Mouse (Mus musculus) megakaryocyte-erythroid progenitor cell, adult 5-6 weeks (primary cell): ENCODE data around the gene Calr3. TPM values are rescaled to one million over a fixed set of nuclear protein-coding genes. Genes with fewer than 3 reads are reported as not detected.
A peak's percentile ranks its signal among the peaks of the same experiment; 100 is the strongest.

Experiments
- ATAC-seq: replicated peaks from 2 replicates; pipeline ENCODE4 v1.8.0; 2016; ENCODE audit warnings: mild to moderate bottlenecking, inconsistent platforms; ENCODE audit not compliant: severe bottlenecking, poor library complexity, low FRiP score, low TSS enrichment
- total RNA-seq, 2 experiments: library from RNA; stranded (forward) in 1 of 2; stranded (reverse) in 1 of 2; fragments of 200-1000, 215-1000 nt in 1 of 2; fragments of >200 nt in 1 of 2; fragmentation: Nextera tagmentation in 1 of 2; gene quantifications; 2 replicates each; pipeline ENCODE4 v1.2.3; 2014 to 2017

The Calr3 gene
- total RNA-seq (2014; fragmentation: Nextera tagmentation) (0.47 and 0.79 TPM in 2 replicates), total RNA-seq (2017) (3.3 and 6.2 TPM in 2 replicates)

- ATAC-seq: peak; percentile 99
Measured at GRCm38 (mm10) chr8:72443338-72443993, at the start of gene Calr3, which contains the start of gene 1700030K09Rik. Calr3 (minus strand) TSS chr8:72443870. 1700030K09Rik (plus strand) TSS chr8:72443880.

GRCm38 (mm10) chr8:72493381-72493780, 49.7 kb upstream of the Calr3 start:
- ATAC-seq: 0 out of 2 replicates have a peak, but pooled peaks have one; percentile 11

GRCm38 (mm10) chr8:72492622-72493081, 49.0 kb upstream of the Calr3 start:
- ATAC-seq: peak; percentile 93

- 0 out of 2 replicates have a peak, but pooled peaks have one; percentile 3 for ATAC-seq
Measured at GRCm38 (mm10) chr8:72491680-72492621, 48.3 kb upstream of the Calr3 start, which contains the start of gene Slc35e1. Slc35e1 (minus strand) TSS chr8:72492614.

- ATAC-seq: no peak
Measured at GRCm38 (mm10) chr8:72491017-72491416, 47.3 kb upstream of the Calr3 start.

GRCm38 (mm10) chr8:72487014-72487413, 43.3 kb upstream of the Calr3 start:
- ATAC-seq: no peak

GRCm38 (mm10) chr8:72485456-72486199, 42.0 kb upstream of the Calr3 start:
- ATAC-seq: peak; percentile 83

GRCm38 (mm10) chr8:72474826-72475546, 31.3 kb upstream of the Calr3 start, which contains the start of gene Cherp:
Cherp (minus strand) TSS chr8:72475226.
- ATAC-seq: peak; percentile 94

GRCm38 (mm10) chr8:72470684-72471083, 27.0 kb upstream of the Calr3 start:
- ATAC-seq: no peak

- no peak for ATAC-seq
Measured at GRCm38 (mm10) chr8:72469984-72470383, 26.3 kb upstream of the Calr3 start.

- ATAC-seq: no peak
Measured at GRCm38 (mm10) chr8:72469243-72469642, 25.6 kb upstream of the Calr3 start.

GRCm38 (mm10) chr8:72464211-72464610, 20.5 kb upstream of the Calr3 start:
- ATAC-seq: no peak

GRCm38 (mm10) chr8:72459881-72460533, 16.3 kb upstream of the Calr3 start:
- no peak for ATAC-seq

GRCm38 (mm10) chr8:72458457-72458856, 14.8 kb upstream of the Calr3 start:
- ATAC-seq: no peak

- no peak for ATAC-seq
Measured at GRCm38 (mm10) chr8:72457806-72458205, 14.1 kb upstream of the Calr3 start.

GRCm38 (mm10) chr8:72455317-72455716, 11.6 kb upstream of the Calr3 start:
- ATAC-seq: no peak

GRCm38 (mm10) chr8:72453904-72454303, 10.2 kb upstream of the Calr3 start:
- no peak for ATAC-seq

- ATAC-seq: peak; percentile 72
Measured at GRCm38 (mm10) chr8:72451516-72451915, 7.8 kb upstream of the Calr3 start.
